ENCODE assay signal across 19 mouse cellular contexts in genomic region chr9:66675566-66675965, GRCm38 (mm10). TPM values are rescaled to one million over a fixed set of nuclear protein-coding genes. Genes with fewer than 3 reads are reported as not detected.
DNase-seq lines count a peak whose midpoint lies in the region; TF ChIP-seq lines count a peak whose summit lies in the region.
"Had no signal": no experiment of that assay in that cellular context is flagged by ENCODE, and none has a peak within 500 bp of the region (broad histone marks: within the 10 kb centered on the region; RNA-seq: fewer than 3 reads in every experiment).

No protein-coding gene starts in this region.

- intact Hi-C loops in left cerebral cortex, postnatal 36 days (cut with DNase I): no loop called here

- peak overlapping the region; percentile 73 for H3K27ac ChIP-seq in layer of hippocampus, adult 2 months
- H3K27ac ChIP-seq: forebrain, embryonic 10.5 days; heart, adult 2 months; heart, embryonic 10.5 days; heart, embryonic 13.5 days; hindbrain, embryonic 12.5 days had no signal

- H3K4me3 ChIP-seq in layer of hippocampus, adult 2 months: no peak overlapping the region
- H3K4me3 ChIP-seq: forebrain, embryonic 10.5 days; heart, adult 2 months; heart, embryonic 10.5 days; heart, embryonic 13.5 days; hindbrain, embryonic 12.5 days had no signal

- DNase-seq in layer of hippocampus, adult 18-20 months (ENCODE audit: low spot score in 2 of 2): peak; percentile 28 to 63
- DNase-seq in layer of hippocampus, adult 2 months (ENCODE audit: low spot score in 2 of 2): peak; percentile 28 to 59
- DNase-seq in layer of hippocampus, adult 9-11 months: peak; percentile 40
- DNase-seq in layer of hippocampus, postnatal 36 days: peak; percentile 27 to 32
- no peak for DNase-seq in left cerebral cortex, postnatal 36 days (ENCODE audit: low spot score in 2 of 2)
- DNase-seq in cerebellum, adult 11 months: no peak
- DNase-seq: adrenal gland, adult 8-10 months; adrenal gland, postnatal 25 days; cerebellum, adult 18-20 months; cerebellum, adult 9-10 months; cerebellum, postnatal 14 days; forebrain, postnatal 0 days; gastrocnemius, postnatal 25 days; heart, adult 2 months had no signal

- TF ChIP-seq CTCF in layer of hippocampus, adult 2 months (conservative IDR thresholded peaks at IDR 0.05): no peak

RNA-seq across cellular contexts. Expression of gene Car12, which starts 37.9 kb away (rescaled TPM):
- 10 to 100 TPM; 45.8 to 55.2 TPM for total RNA-seq in layer of hippocampus, adult 18-20 months (2021)
- total RNA-seq in layer of hippocampus, adult 2 months (2021): 10 to 100 TPM; 48.6 to 52.5 TPM
- 10 to 100 TPM; 49.3 to 57.9 TPM for total RNA-seq in layer of hippocampus, postnatal 36 days (2021)
- 10 to 100 TPM in 1 of 2 experiments, 1 to 10 TPM in 1; 8.7 to 15.4 TPM for total RNA-seq in left cerebral cortex, postnatal 36 days (2021)
- total RNA-seq: heart, adult 2 months; heart, postnatal 25 days had no signal

Comparison
In these comparisons a context has a peak if more than half of its experiments do, and no peak if none do; other contexts are left out.
1. DNase-seq: peak in layer of hippocampus, adult 18-20 months (2 of 2), layer of hippocampus, adult 2 months (2 of 2), layer of hippocampus, adult 9-11 months (single experiment) and layer of hippocampus, postnatal 36 days (2 of 2); none in left cerebral cortex, postnatal 36 days (0 of 2) and cerebellum, adult 11 months (single experiment).